Mouse (Mus musculus) midbrain, postnatal 0 days (tissue): Measurements from ENCODE around the gene Lpgat1. TPM values are rescaled to one million over a fixed set of nuclear protein-coding genes. Genes with fewer than 3 reads are reported as not detected.

Source experiments
- ATAC-seq: fragments of 200-750 bp; cut with Nextera tagmentation; 2 replicates; pipeline ENCODE4 v1.8.0; 2017; ENCODE audit warnings: moderate number of reproducible peaks, mild to moderate bottlenecking, moderate TSS enrichment, moderate library complexity; ENCODE audit not compliant: low FRiP score
- DNase-seq: peaks from one replicate; pipeline ENCODE4 v3.0.0-alpha.2; 2015; ENCODE audit warnings: low spot score
- H3K27ac ChIP-seq: fragments of 300-500 bp; sonication (generic); 2 replicates; pipeline ENCODE4 v1.5.1; 2014; ENCODE audit warnings: low read depth, mild to moderate bottlenecking, low read length, mixed read lengths
- H3K27me3 ChIP-seq: fragments of 300-500 bp; sonication (generic); 2 replicates; pipeline ENCODE4 v1.6.1; 2014; ENCODE audit warnings: low read length, control low read depth, mixed read lengths; ENCODE audit not compliant: insufficient read depth
- H3K36me3 ChIP-seq: fragments of 300-500 bp; sonication (generic); 2 replicates; pipeline ENCODE4 v1.6.1; 2014; ENCODE audit warnings: low read length, control low read depth, mixed read lengths; ENCODE audit not compliant: insufficient read depth
- H3K4me1 ChIP-seq: fragments of 300-500 bp; sonication (generic); 2 replicates; pipeline ENCODE4 v1.6.1; 2014; ENCODE audit warnings: mild to moderate bottlenecking, control low read depth, antibody characterized with exemption, low read length, mixed read lengths; ENCODE audit not compliant: insufficient read depth
- H3K4me2 ChIP-seq: fragments of 300-500 bp; sonication (generic); 2 replicates; pipeline ENCODE4 v1.6.1; 2014; ENCODE audit warnings: low read depth, mild to moderate bottlenecking, low read length, mixed read lengths; ENCODE audit not compliant: poor library complexity, severe bottlenecking
- H3K4me3 ChIP-seq: fragments of 300-500 bp; sonication (generic); 2 replicates; pipeline ENCODE4 v1.5.1; 2014; ENCODE audit warnings: low read depth, mild to moderate bottlenecking, low read length, moderate library complexity
- H3K9ac ChIP-seq: fragments of 300-500 bp; sonication (generic); replicated peaks from 2 replicates; pipeline ENCODE4 v1.6.1; 2014; ENCODE audit warnings: mild to moderate bottlenecking, low read length, moderate library complexity, mixed read lengths; ENCODE audit not compliant: poor library complexity, severe bottlenecking
- H3K9me3 ChIP-seq: fragments of 300-500 bp; sonication (generic); 2 replicates; pipeline ENCODE4 v1.6.1; 2016; ENCODE audit warnings: low read length, control low read depth
- CTCF ChIP-seq: IDR thresholded peaks from 2 replicates; pipeline ENCODE4 v1.5.1; 2016; ENCODE audit warnings: antibody characterized with exemption, mild to moderate bottlenecking
- WGBS: fragments of 180-500 bp; shearing (Covaris S2); extraction: QIAGEN DNeasy Blood & Tissue Kit; methylation state at CpG from one replicate; pipeline ENCODE4 v1.1.7; 2014; 5-methylcytosine and 5-hydroxymethylcytosine counted together
- polyA plus RNA-seq: library from polyadenylated mRNA; unstranded; fragments of >200 nt; fragmentation: Nextera tagmentation; extraction: Ambion mirVana; gene quantifications from 2 replicates; pipeline ENCODE4 v1.2.1, GENCODE M21; 2015
- total RNA-seq: library from RNA; depleted of rRNA; stranded (reverse); fragments of >200 nt; gene quantifications from 2 replicates; pipeline ENCODE4 v1.2.3, GENCODE M21; 2014

The Lpgat1 gene
- total and polyA plus RNA-seq, 2 experiments from 2014 or later, result 53.0 to 56.2 TPM

- H3K27ac ChIP-seq, result no peak overlapping the region
- no peak for DNase-seq
- no peaks in the 10 kb centered on the region for H3K27me3 ChIP-seq
- no peaks in the 10 kb centered on the region for H3K36me3 ChIP-seq
- no peak overlapping the region for H3K4me2 ChIP-seq
- no peaks in the 10 kb centered on the region for H3K9me3 ChIP-seq
- TF ChIP-seq CTCF, result no peak
- 77% methylated on average over 2 of the region's 2 CpGs for WGBS
- ATAC-seq, result no peak
- no peaks in the 10 kb centered on the region for H3K4me1 ChIP-seq
- H3K9ac ChIP-seq, result no peak overlapping the region
- H3K4me3 ChIP-seq, result no peak overlapping the region
Observed at GRCm38 (mm10) chr1:191715150-191715549, 2.5 kb upstream of the Lpgat1 start.

DNA sequence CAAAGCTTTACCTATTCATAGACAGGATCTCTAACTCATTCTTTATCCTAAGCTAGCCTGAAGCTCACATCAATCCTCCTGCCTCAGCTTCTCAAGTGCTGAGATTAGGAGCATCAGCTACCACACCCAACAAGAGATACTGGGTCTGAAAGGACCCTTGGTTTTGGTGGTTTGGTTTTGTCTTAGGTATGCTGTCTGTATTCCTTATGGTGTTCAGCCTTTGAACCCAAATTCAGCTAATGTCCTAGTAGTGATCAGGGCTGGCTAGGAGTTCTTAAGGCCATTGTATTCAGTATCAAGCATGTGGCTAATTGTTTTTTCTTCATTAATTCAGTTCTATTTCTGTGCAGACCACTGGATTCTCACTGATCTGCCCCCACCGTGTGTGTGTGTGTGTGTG, 493 bp upstream of the Lpgat1 start:
- 0% methylated on average over 1 of the region's 1 CpGs for WGBS
- H3K36me3 ChIP-seq, result no peaks in the 10 kb centered on the region
- H3K27me3 ChIP-seq, result no peaks in the 10 kb centered on the region
- ATAC-seq (peak; percentile 24), DNase-seq (no peak)
- H3K4me1 ChIP-seq, result peaks cover 13% of the 10 kb centered on the region; the same call in 1 of the 2 replicates
- peak overlapping the region; percentile 62 for H3K4me3 ChIP-seq
- peak overlapping the region; percentile 92 for H3K27ac ChIP-seq
- TF ChIP-seq CTCF, result no peak
- peak overlapping the region; percentile 99; the same call in 1 of the 2 replicates for H3K9ac ChIP-seq
- peak overlapping the region; percentile 67 for H3K4me2 ChIP-seq
- H3K9me3 ChIP-seq, result no peaks in the 10 kb centered on the region

- H3K4me3 ChIP-seq, result peak overlapping the region; percentile 62
Observed at GRCm38 (mm10) chr1:191718522-191719281, 1.1 kb downstream of the Lpgat1 start.

GRCm38 (mm10) chr1:191719326-191719725, 1.7 kb downstream of the Lpgat1 start:
- whole genome bisulfite sequencing, result 5% methylated on average over 11 of the region's 11 CpGs
- Histone ChIP-seq H3K9me3 (no peaks in the 10 kb centered on the region), H3K36me3 (no peaks in the 10 kb centered on the region; the same call in 1 of the 2 replicates), H3K27ac (peak overlapping the region; percentile 92), H3K4me2 (peak overlapping the region; percentile 67), H3K27me3 (no peaks in the 10 kb centered on the region), H3K4me3 (peak overlapping the region; percentile 62), H3K9ac (peak overlapping the region; percentile 99), H3K4me1 (peaks cover 13% of the 10 kb centered on the region; the same call in 1 of the 2 replicates)
- ATAC-seq (peak; percentile 3; the same call in 1 of the 2 replicates), DNase-seq (peak; percentile 22)
- TF ChIP-seq CTCF, result no peak

More at GRCm38 (mm10) chr1:191718522-191719281, 1.1 kb downstream of the Lpgat1 start:
- DNase-seq, result peak; percentile 56
- peak; percentile 55 for ATAC-seq
- H3K36me3 ChIP-seq, result no peaks in the 10 kb centered on the region
- H3K4me1 ChIP-seq, result peaks cover 13% of the 10 kb centered on the region; the same call in 1 of the 2 replicates
- peak overlapping the region; percentile 99 for H3K9ac ChIP-seq
- no peaks in the 10 kb centered on the region for H3K27me3 ChIP-seq
- WGBS, result under 1% methylated on average over 42 of the region's 84 CpGs
- no peaks in the 10 kb centered on the region for H3K9me3 ChIP-seq
- peak overlapping the region; percentile 67 for H3K4me2 ChIP-seq
- TF ChIP-seq CTCF, result no peak
- peak overlapping the region; percentile 92 for H3K27ac ChIP-seq

- no peaks in the 10 kb centered on the region for H3K9me3 ChIP-seq
- H3K4me2 ChIP-seq, result peak overlapping the region; percentile 67
- WGBS, result 34% methylated on average over 3 of the region's 3 CpGs
- no peak for ATAC-seq
- H3K4me1 ChIP-seq, result peaks cover 13% of the 10 kb centered on the region; the same call in 1 of the 2 replicates
- H3K27me3 ChIP-seq, result no peaks in the 10 kb centered on the region
- DNase-seq, result peak; percentile 51
- no peaks in the 10 kb centered on the region; the same call in 1 of the 2 replicates for H3K36me3 ChIP-seq
- peak; percentile 45 for TF ChIP-seq CTCF
- H3K4me3 ChIP-seq, result peak overlapping the region; percentile 62
- H3K27ac ChIP-seq, result no peak overlapping the region
- H3K9ac ChIP-seq, result peak overlapping the region; percentile 37; the same call in 1 of the 2 replicates
Observed at GRCm38 (mm10) chr1:191720419-191720818, 2.8 kb downstream of the Lpgat1 start.

- no peak overlapping the region for H3K27ac ChIP-seq
- no peak overlapping the region for H3K4me3 ChIP-seq
- H3K9ac ChIP-seq, result no peak overlapping the region
- H3K4me1 ChIP-seq, result peaks cover 13% of the 10 kb centered on the region; the same call in 1 of the 2 replicates
- H3K27me3 ChIP-seq, result no peaks in the 10 kb centered on the region
- DNase-seq (no peak), ATAC-seq (no peak)
- H3K36me3 ChIP-seq, result no peaks in the 10 kb centered on the region; the same call in 1 of the 2 replicates
- H3K4me2 ChIP-seq, result no peak overlapping the region
- TF ChIP-seq CTCF, result no peak
- H3K9me3 ChIP-seq, result no peaks in the 10 kb centered on the region
- 79% methylated on average over 4 of the region's 4 CpGs for WGBS
Observed at GRCm38 (mm10) chr1:191722706-191723105, 5.1 kb downstream of the Lpgat1 start.
